Mouse (Mus musculus) embryonic facial prominence, embryonic 15.5 days (tissue): ENCODE results near the gene Gm4567. TPM values are rescaled to one million over a fixed set of nuclear protein-coding genes. Genes with fewer than 3 reads are reported as not detected.
"Not testable (repeated sequence)": the region's sequence is repeated elsewhere in the genome, so short reads cannot be mapped to it uniquely, and the experiment has no call there.

Experiments used
- ATAC-seq: fragments of 200-750 bp; cut with Nextera tagmentation; 2 replicates; pipeline ENCODE4 v1.8.0; 2017; ENCODE audit warnings: low read depth, moderate TSS enrichment; ENCODE audit not compliant: insufficient number of reproducible peaks, low FRiP score, low TSS enrichment
- H3K27ac ChIP-seq: fragments of 300-500 bp; sonication (generic); replicated peaks from 2 replicates; pipeline ENCODE4 v1.5.1; 2015; ENCODE audit warnings: mild to moderate bottlenecking, inconsistent platforms
- H3K27me3 ChIP-seq: fragments of 300-500 bp; sonication (generic); 2 replicates; pipeline ENCODE4 v1.6.1; 2015; ENCODE audit warnings: inconsistent platforms
- H3K36me3 ChIP-seq: fragments of 300-500 bp; sonication (generic); 2 replicates; pipeline ENCODE4 v1.6.1; 2015; ENCODE audit warnings: mild to moderate bottlenecking, inconsistent platforms
- H3K4me1 ChIP-seq: fragments of 300-500 bp; sonication (generic); 2 replicates; pipeline ENCODE4 v1.6.1; 2015; ENCODE audit warnings: inconsistent platforms
- H3K4me2 ChIP-seq: fragments of 300-500 bp; sonication (generic); replicated peaks from 2 replicates; pipeline ENCODE4 v1.6.1; 2015; ENCODE audit warnings: mild to moderate bottlenecking, inconsistent platforms
- H3K4me3 ChIP-seq: fragments of 300-500 bp; sonication (generic); replicated peaks from 2 replicates; pipeline ENCODE4 v1.5.1; 2015; ENCODE audit warnings: mild to moderate bottlenecking, inconsistent platforms
- H3K9ac ChIP-seq: fragments of 300-500 bp; sonication (generic); 2 replicates; pipeline ENCODE4 v1.6.1; 2015; ENCODE audit warnings: inconsistent platforms
- H3K9me3 ChIP-seq: fragments of 300-500 bp; sonication (generic); replicated peaks from 2 replicates; pipeline ENCODE4 v1.6.1; 2016; ENCODE audit warnings: inconsistent platforms
- WGBS: fragments of 180-500 bp; shearing (Covaris S2); methylation state at CpG from one replicate; pipeline ENCODE4 v1.1.7; 2015; 5-methylcytosine and 5-hydroxymethylcytosine counted together
- polyA plus RNA-seq: library from polyadenylated mRNA; unstranded; fragments of >200 nt; fragmentation: Nextera tagmentation; extraction: Ambion mirVana; gene quantifications from 2 replicates; pipeline ENCODE4 v1.2.1, GENCODE M21; 2015

The Gm4567 gene
- not detected in 2 replicates for polyA plus RNA-seq

DNA sequence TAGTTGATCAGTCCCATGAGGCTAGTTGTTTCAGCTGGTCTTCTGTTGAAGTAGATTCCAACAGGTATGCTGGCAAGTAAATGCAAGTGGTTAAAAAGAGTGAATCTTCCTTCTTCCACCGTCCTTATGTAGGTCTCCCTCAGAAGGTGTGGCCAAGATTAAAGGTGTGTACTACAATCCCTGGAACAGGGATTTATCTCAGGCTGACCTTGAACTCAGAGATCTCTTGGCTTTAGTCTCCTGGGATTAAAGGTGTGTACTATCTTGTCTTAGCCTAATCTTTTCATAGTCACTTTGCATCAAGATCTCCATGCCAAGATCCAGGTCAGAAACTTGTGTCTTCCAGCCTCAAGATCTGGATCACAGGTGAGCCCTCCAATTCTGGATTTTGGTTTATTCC lies at the start of gene Gm4567:
Gene Gm4567 (minus strand): TSS at position 101 of the 400 bp plus-strand sequence.
- ATAC-seq, H3K4me2 ChIP-seq, H3K4me1 ChIP-seq, H3K27me3 ChIP-seq, H3K9me3 ChIP-seq, H3K36me3 ChIP-seq, H3K4me3 ChIP-seq, H3K27ac ChIP-seq, H3K9ac ChIP-seq: not testable (repeated sequence)
- no CpG with 5 or more reads among the region's 1 CpGs for WGBS

DNA sequence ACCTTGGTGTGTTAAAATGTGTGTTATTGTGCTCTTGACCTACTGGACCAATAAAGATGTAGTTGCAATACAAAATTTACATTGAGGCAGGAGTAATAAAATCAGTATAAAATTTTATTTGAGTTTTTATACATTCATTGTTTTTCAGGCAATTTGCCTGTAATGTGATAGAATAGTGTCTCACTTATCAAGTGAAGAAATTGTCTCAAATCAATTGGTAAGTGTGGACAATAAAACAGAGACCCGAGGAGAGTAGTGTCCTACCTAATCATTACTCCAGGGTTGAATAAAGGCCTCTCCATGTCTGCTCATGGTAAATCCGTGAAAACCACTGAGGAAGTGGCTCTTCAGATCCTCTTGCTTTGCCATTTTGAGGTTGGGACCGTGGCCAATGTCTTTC lies 41.9 kb upstream of the Gm4567 start, which contains the start of gene Vmn1r157:
Gene Vmn1r157 (plus strand): TSS at position 301 of the 400 bp plus-strand sequence.
- H3K27me3 ChIP-seq, H3K4me2 ChIP-seq, H3K4me1 ChIP-seq, H3K27ac ChIP-seq, ATAC-seq, H3K4me3 ChIP-seq, H3K9ac ChIP-seq, H3K36me3 ChIP-seq, H3K9me3 ChIP-seq: not testable (repeated sequence)
- WGBS = 25% methylated on average over 2 of the region's 3 CpGs

DNA sequence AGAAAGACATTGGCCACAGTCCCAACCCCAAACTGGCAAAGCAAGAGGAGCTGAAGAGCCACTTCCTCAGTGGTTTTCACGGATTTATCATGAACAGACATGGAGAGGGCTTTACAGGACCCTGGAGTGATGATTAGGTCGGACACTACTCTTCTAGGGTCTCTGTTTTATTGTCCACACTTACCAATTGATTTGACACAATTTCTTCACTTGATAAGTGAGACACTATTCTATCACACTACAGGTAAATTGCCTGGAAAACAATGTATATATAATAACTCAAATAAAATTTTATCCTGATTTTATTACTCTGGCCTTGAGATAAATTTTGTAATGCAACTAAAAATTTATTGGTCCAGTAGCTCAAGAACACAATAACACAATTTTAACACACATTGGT lies 27.3 kb downstream of the Gm4567 start, which contains the start of gene Gm8693:
Gene Gm8693 (minus strand): TSS at position 101 of the 400 bp plus-strand sequence.
- H3K9me3 ChIP-seq, ATAC-seq, H3K4me1 ChIP-seq, H3K27me3 ChIP-seq, H3K36me3 ChIP-seq, H3K27ac ChIP-seq, H3K9ac ChIP-seq, H3K4me2 ChIP-seq, H3K4me3 ChIP-seq: not testable (repeated sequence)
- WGBS = no CpG with 5 or more reads among the region's 2 CpGs

Other genes with a start within 250 kb of the Gm4567 start
- gene Vmn1r151, start 220.0 kb downstream of the Gm4567 start, polyA plus RNA-seq = not detected in 2 replicates
- not detected in 2 replicates for gene Vmn1r152, start 196.7 kb downstream of the Gm4567 start, polyA plus RNA-seq
- not detected in 2 replicates for gene Gm8677, start 184.8 kb downstream of the Gm4567 start, polyA plus RNA-seq
- gene Gm4201, start 154.4 kb downstream of the Gm4567 start, polyA plus RNA-seq = not detected in 2 replicates
- gene Gm4565, start 131.6 kb downstream of the Gm4567 start, polyA plus RNA-seq = not detected in 2 replicates
- not detected in 2 replicates for gene Vmn1r155, start 61.7 kb downstream of the Gm4567 start, polyA plus RNA-seq
- not detected in 2 replicates for gene Gm8693, start 27.4 kb downstream of the Gm4567 start, polyA plus RNA-seq
- gene Vmn1r157, start 42.0 kb upstream of the Gm4567 start, polyA plus RNA-seq = not detected in 2 replicates
- gene Vmn1r158, start 71.1 kb upstream of the Gm4567 start, polyA plus RNA-seq = not detected in 2 replicates
- not detected in 2 replicates for gene Vmn1r159, start 123.9 kb upstream of the Gm4567 start, polyA plus RNA-seq
- not detected in 2 replicates for gene Vmn1r160, start 151.5 kb upstream of the Gm4567 start, polyA plus RNA-seq